Mouse (Mus musculus) megakaryocyte, embryonic 14.5 days (primary cell): ENCODE data around the gene Nxnl1.

ENCODE experiments used
- FLI1 ChIP-seq: IDR thresholded peaks from 2 replicates; pipeline ENCODE4 v1.6.1; 2012; ENCODE audit warnings: low read length, inconsistent platforms, mixed read lengths
- GATA1 ChIP-seq: IDR thresholded peaks from 3 replicates; pipeline ENCODE4 v1.6.1; 2012; ENCODE audit warnings: mixed read lengths, low read length, inconsistent platforms, borderline replicate concordance

- TF ChIP-seq GATA1: no peak
- TF ChIP-seq FLI1: no peak
Observed at GRCm38 (mm10) chr8:71574426-71574825, 8.0 kb upstream of the Nxnl1 start.
